Mouse (Mus musculus) bone marrow macrophage, adult 2 months (primary cell): Measurements from ENCODE around the gene Defb36.

Source experiments
- CTCF ChIP-seq: IDR thresholded peaks from 2 replicates; pipeline ENCODE4 v1.5.1; 2012; ENCODE audit warnings: low read depth, mild to moderate bottlenecking, low read length, moderate library complexity
- POLR2A ChIP-seq: IDR thresholded peaks from 2 replicates; pipeline ENCODE4 v1.6.1; 2012; ENCODE audit warnings: mild to moderate bottlenecking, low read depth, low read length, borderline replicate concordance

- TF ChIP-seq CTCF, result no peak
- TF ChIP-seq POLR2A, result no peak
Observed at GRCm38 (mm10) chr2:152573484-152573883, 30.6 kb upstream of the Defb36 start.
